Mouse (Mus musculus): ENCODE measurements at regions not wholly inside any gene's neighbourhood (a gene's known extent, or its start where the extent isn't known, plus 50 kb on each side); places are given as distances from the start of the nearest gene placed in this dataset.
"Not testable (repeated sequence)": the region's sequence is repeated elsewhere in the genome, so short reads cannot be mapped to it uniquely, and the experiment has no call there.

- DNase-seq (ENCODE audit: low spot score): peak; percentile 100
Measured at GRCm38 (mm10) chr8:20122067-20122925, 219.1 kb downstream of the Gm31371 start.

- not testable (repeated sequence) for DNase-seq (ENCODE audit: low spot score)
Measured at GRCm38 (mm10) chr8:20123545-20123944, 220.4 kb downstream of the Gm31371 start.

- not testable (repeated sequence) for DNase-seq (ENCODE audit: low spot score)
Measured at GRCm38 (mm10) chr8:20135626-20136025, 227.4 kb downstream of the Gm15319 start.

- DNase-seq (ENCODE audit: low spot score): not testable (repeated sequence)
Measured at GRCm38 (mm10) chr8:20145436-20145835, 217.6 kb downstream of the Gm15319 start.

GRCm38 (mm10) chr8:20151317-20152047 lies 211.5 kb downstream of the Gm15319 start:
- DNase-seq (ENCODE audit: low spot score): not testable (repeated sequence)

GRCm38 (mm10) chr8:20154091-20154490 lies 208.9 kb downstream of the Gm15319 start:
- not testable (repeated sequence) for DNase-seq (ENCODE audit: low spot score)
